Mouse (Mus musculus) forebrain, embryonic 15.5 days (tissue): ENCODE results near the gene Gp1bb. TPM values are rescaled to one million over a fixed set of nuclear protein-coding genes. Genes with fewer than 3 reads are reported as not detected.

ENCODE experiments used
- ATAC-seq: fragments of 200-750 bp; cut with Nextera tagmentation; replicated peaks from 2 replicates; pipeline ENCODE4 v1.8.0; 2017; ENCODE audit warnings: mild to moderate bottlenecking, moderate TSS enrichment, moderate library complexity
- H3K27ac ChIP-seq: fragments of 300-500 bp; sonication (generic); replicated peaks from 2 replicates; pipeline ENCODE4 v1.5.1; 2015; ENCODE audit warnings: mild to moderate bottlenecking, inconsistent platforms
- H3K27me3 ChIP-seq: fragments of 300-500 bp; sonication (generic); 2 replicates; pipeline ENCODE4 v1.6.1; 2015; ENCODE audit warnings: inconsistent platforms
- H3K36me3 ChIP-seq: fragments of 300-500 bp; sonication (generic); 2 replicates; pipeline ENCODE4 v1.6.1; 2015; ENCODE audit warnings: mild to moderate bottlenecking, inconsistent platforms
- H3K4me1 ChIP-seq: fragments of 300-500 bp; sonication (generic); 2 replicates; pipeline ENCODE4 v1.6.1; 2015; ENCODE audit warnings: inconsistent platforms
- H3K4me2 ChIP-seq: fragments of 300-500 bp; sonication (generic); replicated peaks from 2 replicates; pipeline ENCODE4 v1.6.1; 2015; ENCODE audit warnings: mild to moderate bottlenecking, inconsistent platforms
- H3K4me3 ChIP-seq: fragments of 300-500 bp; sonication (generic); 2 replicates; pipeline ENCODE4 v1.5.1; 2015; ENCODE audit warnings: mild to moderate bottlenecking, inconsistent platforms
- H3K9ac ChIP-seq: fragments of 300-500 bp; sonication (generic); replicated peaks from 2 replicates; pipeline ENCODE4 v1.6.1; 2015; ENCODE audit warnings: mild to moderate bottlenecking, inconsistent platforms
- H3K9me3 ChIP-seq: fragments of 300-500 bp; sonication (generic); 2 replicates; pipeline ENCODE4 v1.6.1; 2016; ENCODE audit warnings: inconsistent platforms
- WGBS: fragments of 180-500 bp; shearing (Covaris S2); methylation state at CpG from one replicate; pipeline ENCODE4 v1.1.7; 2015; ENCODE audit warnings: mixed read lengths; 5-methylcytosine and 5-hydroxymethylcytosine counted together
- polyA plus RNA-seq: library from polyadenylated mRNA; unstranded; fragments of >200 nt; fragmentation: Nextera tagmentation; extraction: Ambion mirVana; gene quantifications from 2 replicates; pipeline ENCODE4 v1.2.1, GENCODE M21; 2015

Gene Gp1bb
- polyA plus RNA-seq, 1 experiment from 2014 or later = 9.7 TPM

DNA sequence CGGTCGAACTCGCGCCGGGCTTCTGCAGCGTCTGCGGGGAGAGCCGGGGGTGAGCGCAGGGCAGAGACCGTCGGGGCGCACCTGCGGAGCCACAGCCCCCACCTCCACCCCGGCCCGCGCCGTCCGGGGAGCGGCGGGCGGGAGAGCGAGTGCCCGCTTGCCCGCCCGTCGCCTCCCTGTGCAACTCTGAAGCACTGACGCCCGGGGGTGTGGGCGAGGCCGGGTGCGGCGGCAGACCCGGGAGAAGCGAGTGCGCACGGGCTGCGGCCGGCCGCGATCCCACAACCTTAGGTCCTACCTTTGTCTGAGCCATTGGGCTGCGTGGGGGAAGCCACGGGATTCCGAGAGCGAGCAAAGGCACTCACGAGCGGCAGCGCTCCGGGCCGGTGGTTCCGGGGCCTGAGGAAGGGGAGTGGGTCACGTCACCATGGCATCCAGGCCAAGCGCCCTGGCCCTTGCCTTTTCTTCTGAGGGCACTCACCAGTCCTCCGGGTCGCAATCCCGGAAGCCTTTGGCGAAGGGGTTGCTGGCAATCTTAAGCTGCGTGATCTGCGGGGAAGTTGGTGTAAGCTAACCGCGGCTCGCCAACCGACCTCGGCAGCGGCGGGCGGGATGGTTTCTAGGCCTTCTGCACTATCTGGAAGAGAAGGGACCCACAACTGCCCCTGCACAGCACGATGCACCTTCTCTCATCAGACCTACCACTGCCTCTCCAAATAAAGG, 39.6 kb downstream of the Gp1bb start:
- peak overlapping the region; percentile 49 for H3K4me2 ChIP-seq
- peaks cover 27% of the 10 kb centered on the region for H3K4me1 ChIP-seq
- under 1% methylated on average over 65 of the region's 67 CpGs for WGBS
- peak; percentile 27; the same call in 1 of the 2 replicates for ATAC-seq
- no peaks in the 10 kb centered on the region for H3K36me3 ChIP-seq
- H3K9me3 ChIP-seq = no peaks in the 10 kb centered on the region
- H3K9ac ChIP-seq = 0 out of 2 replicates have a peak overlapping the region, but pooled peaks have one; percentile 1
- H3K27ac ChIP-seq = no peak overlapping the region
- H3K4me3 ChIP-seq = peak overlapping the region; percentile 38
- H3K27me3 ChIP-seq = peaks cover 84% of the 10 kb centered on the region

DNA sequence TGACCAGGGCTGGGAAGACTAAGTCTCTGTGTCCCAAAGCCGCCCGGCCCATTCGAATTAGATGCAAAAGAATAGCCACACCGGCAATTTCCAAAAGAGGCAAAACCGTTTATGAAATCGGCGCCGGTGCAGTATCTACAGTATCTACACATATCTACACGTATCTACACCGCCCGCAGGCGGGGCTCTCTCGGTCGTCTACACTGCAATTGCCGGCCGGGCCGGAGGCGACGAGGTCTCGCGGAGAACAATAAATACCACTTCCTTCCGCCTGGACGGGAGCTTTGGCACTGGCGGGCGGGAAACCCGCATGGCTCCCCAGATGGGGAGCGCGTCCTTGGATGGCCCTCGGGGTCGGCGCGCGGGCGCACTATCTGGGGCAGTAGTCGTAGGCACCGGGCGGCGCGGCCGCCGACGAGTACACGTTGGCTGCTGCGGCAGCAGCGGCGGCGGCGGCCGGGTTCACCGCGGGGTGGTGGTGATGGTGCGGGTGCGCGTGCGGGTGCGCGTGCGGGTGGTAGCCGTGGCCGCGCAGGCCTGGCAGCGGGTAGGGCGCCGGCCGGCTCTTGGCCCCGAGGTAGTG, 40.5 kb downstream of the Gp1bb start:
- Histone ChIP-seq H3K9ac (0 out of 2 replicates have a peak overlapping the region, but pooled peaks have one; percentile 1), H3K27me3 (peaks cover 82% of the 10 kb centered on the region), H3K9me3 (no peaks in the 10 kb centered on the region), H3K27ac (no peak overlapping the region), H3K4me1 (peaks cover 26% of the 10 kb centered on the region), H3K36me3 (no peaks in the 10 kb centered on the region), H3K4me2 (peak overlapping the region; percentile 49), H3K4me3 (peak overlapping the region; percentile 38)
- WGBS = under 1% methylated on average over 66 of the region's 66 CpGs
- ATAC-seq = peak; percentile 46

DNA sequence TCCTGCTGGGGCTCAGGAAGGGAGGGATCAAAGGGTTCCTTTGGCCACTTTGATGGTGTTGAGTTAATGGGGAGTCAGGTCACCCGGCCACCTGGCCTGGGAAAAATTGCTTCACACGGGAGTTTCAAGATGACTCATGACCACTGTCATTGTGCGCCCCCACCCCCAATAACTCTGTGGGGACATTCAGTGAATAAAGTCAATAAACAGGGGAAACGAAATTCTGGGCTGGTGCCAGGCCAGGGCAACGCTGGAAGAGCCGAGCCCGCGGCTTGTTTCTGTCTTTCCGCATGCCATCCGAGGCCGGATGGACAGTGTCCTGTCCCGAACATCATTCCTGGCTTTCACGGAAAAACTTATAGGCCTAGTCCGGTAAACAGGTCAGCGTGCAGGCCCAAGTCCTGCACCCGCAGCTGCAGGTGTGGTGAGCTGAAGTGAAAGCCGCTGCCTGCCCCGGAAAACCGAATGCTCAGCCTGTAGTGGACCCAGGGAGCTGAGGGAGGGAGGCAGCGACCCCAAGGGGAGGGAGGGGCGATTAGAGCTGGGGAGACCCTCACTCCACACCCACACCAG, 41.1 kb downstream of the Gp1bb start:
- ATAC-seq = no peak
- Histone ChIP-seq H3K4me3 (peak overlapping the region; percentile 38), H3K9ac (no peak overlapping the region), H3K9me3 (no peaks in the 10 kb centered on the region), H3K4me2 (peak overlapping the region; percentile 49), H3K27ac (no peak overlapping the region), H3K36me3 (no peaks in the 10 kb centered on the region), H3K4me1 (peaks cover 20% of the 10 kb centered on the region), H3K27me3 (peaks cover 76% of the 10 kb centered on the region)
- WGBS = 4% methylated on average over 21 of the region's 21 CpGs

DNA sequence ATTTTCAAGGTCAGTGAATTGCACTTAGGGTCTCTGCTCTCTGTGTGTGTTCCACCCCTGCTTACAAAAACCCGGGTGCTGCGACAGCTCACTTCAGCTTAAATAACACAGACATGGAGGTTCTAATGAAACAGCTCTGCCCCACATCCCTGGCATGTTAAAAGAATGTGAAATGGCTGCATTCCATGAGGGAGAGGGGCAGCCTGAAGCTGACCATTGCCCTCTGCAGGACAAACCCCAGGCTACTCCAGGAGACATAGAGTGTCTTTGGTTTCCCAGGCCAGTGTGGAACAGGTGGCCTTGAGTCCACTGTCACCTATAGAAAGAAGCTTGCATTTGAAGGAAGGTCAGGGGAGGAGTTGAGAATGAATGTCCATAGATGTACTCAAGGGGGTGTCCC, 41.8 kb downstream of the Gp1bb start:
- Histone ChIP-seq H3K27ac (no peak overlapping the region), H3K4me1 (peaks cover 17% of the 10 kb centered on the region), H3K36me3 (no peaks in the 10 kb centered on the region), H3K27me3 (peaks cover 69% of the 10 kb centered on the region), H3K9me3 (no peaks in the 10 kb centered on the region), H3K4me3 (no peak overlapping the region), H3K4me2 (no peak overlapping the region), H3K9ac (no peak overlapping the region)
- no peak for ATAC-seq
- WGBS = 19% methylated on average over 2 of the region's 2 CpGs

DNA sequence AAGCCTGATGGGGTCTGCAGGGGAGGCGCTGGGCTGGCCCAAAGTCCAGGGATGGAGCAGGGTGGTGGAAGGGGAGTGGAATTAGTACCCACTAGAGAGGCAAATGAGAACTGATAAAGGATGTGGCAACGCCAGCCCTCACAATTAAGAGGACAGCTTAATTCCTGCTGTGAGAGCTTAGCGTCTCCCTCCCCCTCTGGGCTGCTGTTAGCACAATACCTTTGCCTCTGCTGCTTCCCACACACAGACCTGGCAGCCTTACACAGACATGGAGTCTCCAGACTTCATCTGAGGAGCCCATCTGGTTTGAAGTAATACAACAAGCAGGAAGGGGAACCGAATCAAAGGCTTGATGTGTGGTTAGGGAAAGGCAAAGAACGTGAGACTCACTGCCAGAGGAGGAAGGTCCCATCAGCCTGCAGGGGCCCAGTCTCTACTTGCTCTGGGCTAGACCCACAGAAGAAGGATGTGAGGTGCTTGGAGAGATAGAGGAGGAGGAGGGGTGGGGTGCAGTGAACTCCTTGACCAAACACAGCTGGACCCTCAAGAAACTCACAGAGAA, 44.5 kb downstream of the Gp1bb start:
- ATAC-seq = no peak
- H3K4me1 ChIP-seq = peaks cover 16% of the 10 kb centered on the region
- no peak overlapping the region for H3K9ac ChIP-seq
- no peak overlapping the region for H3K4me3 ChIP-seq
- H3K27ac ChIP-seq = no peak overlapping the region
- no peak overlapping the region for H3K4me2 ChIP-seq
- WGBS = 9% methylated on average over 5 of the region's 5 CpGs
- no peaks in the 10 kb centered on the region for H3K9me3 ChIP-seq
- peaks cover 42% of the 10 kb centered on the region for H3K27me3 ChIP-seq
- no peaks in the 10 kb centered on the region for H3K36me3 ChIP-seq

DNA sequence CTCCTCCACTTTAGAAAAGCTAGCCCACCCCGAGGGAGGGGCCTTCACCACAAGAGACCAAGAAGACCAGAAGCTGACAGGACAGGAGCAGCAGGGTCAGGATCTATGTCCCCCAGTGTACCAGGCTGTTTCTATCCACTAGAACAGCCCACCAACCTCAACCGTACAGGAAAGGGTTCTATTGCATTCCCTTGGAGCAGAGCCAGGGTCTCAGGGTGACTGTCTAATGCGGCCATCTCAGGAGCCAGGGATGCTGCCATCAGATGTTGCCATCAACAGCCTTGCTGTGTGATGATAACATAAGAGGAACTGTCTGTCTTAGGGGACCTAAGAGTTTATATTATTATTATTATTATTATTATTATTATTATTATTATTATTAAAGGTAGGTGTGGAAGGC, 45.1 kb downstream of the Gp1bb start:
- Histone ChIP-seq H3K9me3 (no peaks in the 10 kb centered on the region), H3K36me3 (no peaks in the 10 kb centered on the region), H3K27ac (no peak overlapping the region), H3K4me3 (no peak overlapping the region), H3K9ac (no peak overlapping the region), H3K4me1 (peaks cover 10% of the 10 kb centered on the region), H3K27me3 (peaks cover 36% of the 10 kb centered on the region), H3K4me2 (no peak overlapping the region)
- ATAC-seq = no peak
- WGBS = 26% methylated on average over 3 of the region's 3 CpGs

DNA sequence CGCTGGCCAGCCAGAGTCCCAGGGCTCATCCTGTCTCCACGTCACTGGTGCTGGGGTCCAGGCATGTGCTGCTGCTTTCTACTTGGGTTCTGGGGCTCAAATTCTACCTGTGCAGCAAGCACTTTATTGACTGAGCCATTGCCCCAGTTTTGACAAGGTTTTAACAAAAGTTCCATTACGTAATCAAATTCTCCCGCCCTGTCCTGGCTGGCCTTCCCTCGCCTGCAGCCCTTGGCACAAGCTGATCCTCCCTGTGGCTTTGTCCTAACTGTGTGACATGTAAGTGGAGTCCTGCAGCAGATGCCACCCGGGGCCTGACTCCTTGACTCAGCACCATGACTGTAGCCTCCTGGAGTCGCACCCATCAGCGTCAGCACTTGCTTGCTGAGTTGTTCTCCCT, 48.0 kb downstream of the Gp1bb start:
- Histone ChIP-seq H3K36me3 (no peaks in the 10 kb centered on the region), H3K9me3 (no peaks in the 10 kb centered on the region), H3K27ac (no peak overlapping the region), H3K27me3 (peaks cover 7% of the 10 kb centered on the region; the same call in 1 of the 2 replicates), H3K4me2 (no peak overlapping the region), H3K4me1 (no peaks in the 10 kb centered on the region), H3K9ac (no peak overlapping the region), H3K4me3 (no peak overlapping the region)
- ATAC-seq = no peak
- 73% methylated on average over 8 of the region's 8 CpGs for WGBS

Other genes with a start within 250 kb of the Gp1bb start
- 24.2 and 26.3 TPM in 2 replicates for gene Txnrd2, start 196.0 kb downstream of the Gp1bb start, polyA plus RNA-seq
- gene Comt, start 195.6 kb downstream of the Gp1bb start, polyA plus RNA-seq = 83.0 and 84.4 TPM in 2 replicates
- gene Gnb1l, start 123.7 kb downstream of the Gp1bb start, polyA plus RNA-seq = 16.0 and 16.4 TPM in 2 replicates
- gene Rtl10, start 123.5 kb downstream of the Gp1bb start, polyA plus RNA-seq = 3.4 and 3.5 TPM in 2 replicates
- 0.70 and 0.93 TPM in 2 replicates for gene Tbx1, start 31.7 kb downstream of the Gp1bb start, polyA plus RNA-seq
- 20.5 and 22.0 TPM in 2 replicates for gene Gm49601, start 4.0 kb upstream of the Gp1bb start, polyA plus RNA-seq
- gene Sept5, start 7.6 kb upstream of the Gp1bb start, polyA plus RNA-seq = 194 and 203 TPM in 2 replicates
- 86.7 and 94.4 TPM in 2 replicates for gene Cldn5, start 154.4 kb upstream of the Gp1bb start, polyA plus RNA-seq
- 121 and 127 TPM in 2 replicates for gene Ufd1, start 189.4 kb upstream of the Gp1bb start, polyA plus RNA-seq
- gene Cdc45, start 189.6 kb upstream of the Gp1bb start, polyA plus RNA-seq = 24.8 and 27.3 TPM in 2 replicates
- 30.7 and 31.2 TPM in 2 replicates for gene 2510002D24Rik, start 214.2 kb upstream of the Gp1bb start, polyA plus RNA-seq
- gene Gm28539, start 214.2 kb upstream of the Gp1bb start, polyA plus RNA-seq = not detected in 2 replicates